Mouse (Mus musculus) thymus, adult 2 months (tissue): Measurements from ENCODE around the gene Tctex1d1.

Experiments used
- CTCF ChIP-seq: fragments of 200-500 bp; IDR thresholded peaks from 2 replicates; pipeline ENCODE4 v1.5.1; 2012; ENCODE audit warnings: mild to moderate bottlenecking, control low read depth, low read length, moderate library complexity, borderline replicate concordance; ENCODE audit not compliant: control insufficient read depth, poor library complexity, insufficient read depth; ENCODE audit errors: extremely low read depth
- POLR2A ChIP-seq: fragments of 200-500 bp; IDR thresholded peaks from 2 replicates; pipeline ENCODE4 v1.6.1; 2012; ENCODE audit warnings: mild to moderate bottlenecking, low read length, control low read depth, moderate library complexity; ENCODE audit not compliant: control insufficient read depth, poor library complexity, insufficient read depth; ENCODE audit errors: extremely low read depth

GRCm38 (mm10) chr4:103028177-103029088 lies 50.0 kb downstream of the Tctex1d1 start:
- TF ChIP-seq CTCF (no peak), POLR2A (no peak)
